Mouse (Mus musculus) thymus, postnatal 4 days (tissue): ENCODE data around the gene Taf12.

Experiments used
- DNase-seq: peaks from one replicate; pipeline ENCODE4 v3.0.0; 2021

The Taf12 gene

GRCm38 (mm10) chr4:132311801-132312200 lies 37.6 kb downstream of the Taf12 start:
- no peak for DNase-seq

DNA sequence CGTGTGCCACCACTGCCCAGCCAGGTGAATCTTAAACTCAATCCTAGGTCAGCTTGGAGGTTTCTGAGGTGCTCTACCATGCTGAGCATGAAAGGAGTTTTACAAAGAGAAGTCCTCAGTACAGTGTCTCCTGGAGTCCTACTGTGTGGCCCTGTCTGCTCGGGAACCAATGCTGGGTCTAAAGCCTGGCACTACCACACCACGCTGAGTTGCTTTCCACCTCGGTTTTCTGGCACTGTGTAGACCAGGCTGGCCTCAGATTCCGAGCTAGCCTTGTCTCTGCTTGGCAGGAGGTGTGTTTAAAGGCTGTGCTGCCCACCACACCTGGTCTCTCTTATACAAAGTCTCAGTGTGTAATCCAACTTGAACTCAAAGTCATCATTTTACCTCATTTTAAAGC lies 38.5 kb downstream of the Taf12 start:
- DNase-seq, result no peak

GRCm38 (mm10) chr4:132315711-132316110 lies 41.5 kb downstream of the Taf12 start:
- no peak for DNase-seq

GRCm38 (mm10) chr4:132326481-132326880 lies 52.3 kb downstream of the Taf12 start:
- no peak for DNase-seq

DNA sequence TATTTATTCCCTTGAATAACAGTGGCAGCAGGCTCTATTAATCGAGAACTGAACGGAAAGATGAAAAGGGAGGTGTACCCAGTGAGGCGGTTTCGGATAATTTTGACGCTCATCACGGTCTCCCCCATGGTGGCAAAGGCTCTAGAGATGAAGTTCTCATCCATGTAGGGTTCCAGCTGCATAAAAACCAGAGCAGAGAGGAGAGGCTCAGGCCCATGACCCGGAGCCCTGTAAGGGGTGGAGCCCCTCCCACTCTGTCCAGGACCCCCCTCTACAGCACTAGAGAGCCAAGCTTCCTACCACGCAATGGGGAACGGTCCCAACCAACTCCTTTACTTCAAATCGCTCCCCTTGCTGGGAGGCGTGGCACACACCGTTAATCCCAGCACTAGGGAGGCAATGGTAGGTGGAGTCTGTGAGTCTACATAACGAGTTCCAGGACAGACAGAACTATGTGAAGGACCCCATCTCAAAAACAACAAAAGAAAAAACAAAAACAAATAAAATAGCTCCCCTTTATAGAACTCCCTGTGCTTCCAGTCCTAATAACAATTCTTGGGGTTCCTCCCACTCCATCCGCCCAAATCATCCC lies 54.3 kb downstream of the Taf12 start:
- no peak for DNase-seq

DNA sequence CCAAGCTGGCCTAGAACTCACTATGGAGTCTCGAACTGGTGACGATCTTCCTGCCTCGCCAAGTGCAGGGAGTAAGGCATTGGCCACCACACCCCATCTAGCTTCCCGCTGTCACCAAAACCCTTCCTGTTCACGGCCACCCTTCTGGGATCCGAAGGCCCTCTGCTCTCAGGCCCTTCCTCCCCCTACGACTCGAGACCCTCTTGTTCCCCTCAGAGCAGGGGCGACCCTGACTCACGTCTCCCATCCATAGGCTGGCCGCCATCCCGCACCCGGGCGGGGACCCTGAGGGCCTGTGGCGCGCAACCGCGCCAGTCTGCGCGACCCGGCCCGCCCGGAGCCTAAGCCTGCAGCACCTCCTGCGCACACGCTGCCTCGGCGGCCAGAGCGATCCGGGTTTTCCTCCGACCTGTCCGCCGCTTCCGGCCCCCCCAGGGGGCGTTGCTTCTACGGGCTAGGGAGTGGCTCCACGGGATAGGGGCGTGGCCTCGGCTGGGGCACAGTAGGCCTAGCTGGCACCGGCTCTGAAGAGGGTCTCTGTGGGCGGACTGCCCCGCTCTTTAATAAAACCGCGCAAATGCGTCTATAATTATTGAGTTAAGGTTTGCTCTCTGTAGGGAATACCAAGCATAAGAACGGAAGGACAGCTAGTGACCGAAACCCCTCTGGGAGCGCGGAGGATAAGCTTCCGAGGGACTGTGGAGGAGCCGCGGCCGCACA lies 55.1 kb downstream of the Taf12 start, which contains the start of gene Trnau1ap:
Gene Trnau1ap (minus strand): TSS at position 424 of the 720 bp plus-strand sequence.
- DNase-seq, result peak; percentile 93

- DNase-seq, result no peak
These were observed 55.7 kb downstream of the Taf12 start for GRCm38 (mm10) chr4:132329835-132330354.

- DNase-seq, result no peak
These were observed 57.8 kb downstream of the Taf12 start for GRCm38 (mm10) chr4:132331960-132332359.

GRCm38 (mm10) chr4:132332880-132333279 lies 58.7 kb downstream of the Taf12 start:
- DNase-seq, result no peak

DNA sequence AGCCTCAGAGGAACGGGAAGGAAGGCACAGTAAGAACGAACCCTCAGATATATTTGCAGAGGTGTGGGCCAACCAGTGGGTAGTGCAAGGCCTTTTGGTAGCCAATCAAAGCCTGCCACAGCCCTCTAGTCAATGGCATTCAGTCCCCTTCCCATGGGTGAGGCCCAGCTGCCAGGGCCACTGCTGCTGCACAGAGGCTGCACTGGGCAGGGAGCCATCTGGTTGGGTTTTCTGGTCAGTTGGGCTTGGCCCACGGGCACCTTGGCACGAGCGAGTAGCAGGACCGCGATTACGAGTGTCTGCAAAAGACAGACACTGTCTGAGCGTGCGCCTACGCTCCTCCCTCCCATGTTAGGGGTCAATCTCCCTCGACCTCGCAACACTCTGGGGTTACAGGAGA lies 64.8 kb downstream of the Taf12 start:
- no peak for DNase-seq

- DNase-seq, result no peak
These were observed 67.3 kb downstream of the Taf12 start for GRCm38 (mm10) chr4:132341451-132341850.

GRCm38 (mm10) chr4:132344403-132345134 lies 70.4 kb downstream of the Taf12 start:
- DNase-seq, result no peak
